Mouse (Mus musculus) CH12.LX (cell line): ENCODE measurements around the gene Llcfc1. TPM values are rescaled to one million over a fixed set of nuclear protein-coding genes. Genes with fewer than 3 reads are reported as not detected.

Source experiments
- DNase-seq: peaks from one replicate; pipeline ENCODE4 v3.0.0-alpha.2; 2013; ENCODE audit errors: extremely low read depth
- H3K27ac ChIP-seq: 2 replicates; pipeline ENCODE4 v1.5.1; 2012; ENCODE audit warnings: low read depth, mild to moderate bottlenecking, control low read depth, moderate library complexity; ENCODE audit not compliant: insufficient read depth
- H3K27me3 ChIP-seq: replicated peaks from 2 replicates; pipeline ENCODE3; 2012; ENCODE audit warnings: inconsistent platforms
- H3K36me3 ChIP-seq, 2 experiments: replicated peaks in 1 of 2; 2 replicates each; pipeline versions ENCODE3 to v1.6.1; 2012; ENCODE audit warnings: inconsistent platforms in 1 of 2, low read length in 1 of 2, mild to moderate bottlenecking in 1 of 2, mixed read lengths in 1 of 2, moderate library complexity in 1 of 2; ENCODE audit not compliant: control insufficient read depth in 1 of 2, insufficient read depth in 1 of 2
- H3K4me1 ChIP-seq, 2 experiments: 2 replicates each; pipeline ENCODE4 v1.6.1; 2012; ENCODE audit warnings: inconsistent platforms in 1 of 2, moderate library complexity in 1 of 2; ENCODE audit not compliant: insufficient read depth in 2 of 2, control insufficient read depth in 1 of 2
- H3K4me2 ChIP-seq: 2 replicates; pipeline ENCODE4 v1.6.1; 2012; ENCODE audit warnings: low read depth, mild to moderate bottlenecking, control low read depth; ENCODE audit not compliant: poor library complexity, insufficient read depth, severe bottlenecking
- H3K4me3 ChIP-seq, 3 experiments: fragments of 150-350 bp in 1 of 3; sonication (generic) in 1 of 3; replicated peaks in 1 of 3; 2 replicates each; pipeline versions ENCODE3 to v1.5.1; 2011 to 2012; ENCODE audit warnings: low read depth in 2 of 3, low read length in 2 of 3, mild to moderate bottlenecking in 2 of 3, moderate library complexity in 2 of 3, control low read depth in 1 of 3, improper control_type of control experiment in 1 of 3, inconsistent platforms in 1 of 3, mixed read lengths in 1 of 3; ENCODE audit not compliant: poor library complexity in 1 of 3
- H3K79me2 ChIP-seq: replicated peaks from 2 replicates; pipeline ENCODE4 v1.6.1; 2012; ENCODE audit warnings: mild to moderate bottlenecking, moderate library complexity; ENCODE audit not compliant: control insufficient read depth, poor library complexity, insufficient read depth, severe bottlenecking; ENCODE audit errors: extremely low read depth
- H3K9ac ChIP-seq: 2 replicates; pipeline ENCODE4 v1.6.1; 2012; ENCODE audit warnings: low read depth, mild to moderate bottlenecking, control low read depth, moderate library complexity; ENCODE audit not compliant: insufficient read depth
- H3K9me3 ChIP-seq: replicated peaks from 2 replicates; pipeline ENCODE3; 2012; ENCODE audit warnings: low read length, inconsistent platforms, mixed read lengths
- CHD1 ChIP-seq: IDR thresholded peaks from 2 replicates; pipeline ENCODE4 v1.6.1; 2012; ENCODE audit warnings: low read depth, low read length, improper control_type of control experiment, inconsistent platforms
- CHD2 ChIP-seq: IDR thresholded peaks from 2 replicates; pipeline ENCODE4 v1.6.1; 2011; ENCODE audit warnings: low read length, improper control_type of control experiment
- E2F4 ChIP-seq: IDR thresholded peaks from 2 replicates; pipeline ENCODE4 v1.6.1; 2011; ENCODE audit warnings: low read depth, low read length, improper control_type of control experiment; ENCODE audit not compliant: insufficient replicate concordance
- ELF1 ChIP-seq: IDR thresholded peaks from 2 replicates; pipeline ENCODE4 v1.6.1; 2014; ENCODE audit warnings: low read depth, mild to moderate bottlenecking, inconsistent platforms, low read length, improper control_type of control experiment
- JUND ChIP-seq: conservative IDR thresholded peaks from 2 replicates; pipeline ENCODE4 v1.6.1; 2011; ENCODE audit warnings: low read depth, low read length, improper control_type of control experiment
- KAT2A ChIP-seq: IDR thresholded peaks from 2 replicates; pipeline ENCODE4 v1.6.1; 2012; ENCODE audit warnings: low read length, improper control_type of control experiment, inconsistent platforms; ENCODE audit not compliant: insufficient replicate concordance
- MAZ ChIP-seq: IDR thresholded peaks from 2 replicates; pipeline ENCODE4 v1.6.1; 2012; ENCODE audit warnings: low read depth, mild to moderate bottlenecking, inconsistent platforms, low read length, improper control_type of control experiment, moderate library complexity
- MEF2A ChIP-seq: IDR thresholded peaks from 2 replicates; pipeline ENCODE4 v1.6.1; 2014; ENCODE audit warnings: low read depth, mild to moderate bottlenecking, inconsistent platforms, low read length, improper control_type of control experiment, borderline replicate concordance
- PAX5 ChIP-seq: IDR thresholded peaks from 2 replicates; pipeline ENCODE4 v1.6.1; 2012; ENCODE audit warnings: low read length, inconsistent platforms, mixed read lengths
- POLR2A ChIP-seq: IDR thresholded peaks from 2 replicates; pipeline ENCODE4 v1.6.1; 2011; ENCODE audit warnings: low read depth, mild to moderate bottlenecking, improper control_type of control experiment, low read length
- SMC3 ChIP-seq: IDR thresholded peaks from 2 replicates; pipeline ENCODE4 v1.6.1; 2011; ENCODE audit warnings: low read depth, low read length, improper control_type of control experiment
- TBP ChIP-seq: conservative IDR thresholded peaks from 2 replicates; pipeline ENCODE4 v1.6.1; 2011; ENCODE audit warnings: low read depth, low read length, improper control_type of control experiment
- USF1 ChIP-seq: IDR thresholded peaks from 2 replicates; pipeline ENCODE4 v1.6.1; 2014; ENCODE audit warnings: low read depth, mild to moderate bottlenecking, inconsistent platforms, low read length, improper control_type of control experiment
- ZC3H11A ChIP-seq: IDR thresholded peaks from 2 replicates; pipeline ENCODE4 v1.6.1; 2012; ENCODE audit warnings: low read depth, mild to moderate bottlenecking, inconsistent platforms, low read length, improper control_type of control experiment
- ZKSCAN1 ChIP-seq: IDR thresholded peaks from 2 replicates; pipeline ENCODE4 v1.6.1; 2012; ENCODE audit warnings: low read depth, inconsistent platforms, low read length, improper control_type of control experiment, borderline replicate concordance
- dilution Hi-C: fragments of 300-500 bp; cut with MboI; formaldehyde crosslinking; loops from 2 replicates; pipeline ENCODE4 v1.14.3; 2020; ENCODE audit warnings: low sequenced_read_pairs; ENCODE audit not compliant: extremely low pct_unique_long_range_greater_than_20kb, extremely low pct_ligation_motif_present
- in situ Hi-C: fragments of 300-500 bp; cut with MboI; formaldehyde crosslinking; loops from 3 replicates; pipeline ENCODE4 v1.14.3; 2019; ENCODE audit warnings: low sequenced_read_pairs, low pct_ligation_motif_present, low pct_unique_long_range_greater_than_20kb, mixed read lengths
- polyA plus RNA-seq: library from polyadenylated mRNA; unstranded; fragments of >175 nt; gene quantifications from 2 replicates; pipeline ENCODE4 v1.2.1, GENCODE M21; 2012; ENCODE audit warnings: low read depth; ENCODE audit not compliant: insufficient read length
- total RNA-seq, 2 experiments: library from RNA; depleted of rRNA; stranded (reverse); fragments of 300-350 nt in 1 of 2; fragments of >200 nt in 1 of 2; gene quantifications; 2 replicates each; pipeline ENCODE4 v1.2.3; 2012 to 2014

The Llcfc1 gene
- total and polyA plus RNA-seq, 3 experiments = not detected

- H3K27me3 ChIP-seq = no peaks in the 10 kb centered on the region
- H3K4me2 ChIP-seq = no peak overlapping the region
- DNase-seq = no peak
- H3K4me3 ChIP-seq = no peak overlapping the region
- no peak overlapping the region for H3K27ac ChIP-seq
- no peak overlapping the region for H3K9ac ChIP-seq
- dilution Hi-C loops = no loop called here
- peaks cover 0 to 13% of the 10 kb centered on the region in 2 experiments; a peak in 1 of 4 replicates for H3K4me1 ChIP-seq
- no peaks in the 10 kb centered on the region for H3K79me2 ChIP-seq
- TF ChIP-seq ELF1 = no peak
- no peak for TF ChIP-seq E2F4
- TF ChIP-seq JUND = no peak
- TF ChIP-seq MEF2A = no peak
- TF ChIP-seq PAX5 = no peak
- no peak for TF ChIP-seq POLR2A
- no peak for TF ChIP-seq ZKSCAN1
- no peak for TF ChIP-seq TBP
- TF ChIP-seq, all 38 proteins: peak for 0
- Histone ChIP-seq H3K36me3 (no peaks in the 10 kb centered on the region), H3K9me3 (no peaks in the 10 kb centered on the region)
- in situ Hi-C loops = no loop called here
Observed at GRCm38 (mm10) chr6:41637927-41638506, 46.2 kb upstream of the Llcfc1 start.

GRCm38 (mm10) chr6:41640449-41640848, 43.8 kb upstream of the Llcfc1 start:
- H3K4me1 ChIP-seq = peaks cover 0 to 6% of the 10 kb centered on the region in 2 experiments; a peak in 1 of 4 replicates
- no peak overlapping the region for H3K27ac ChIP-seq
- H3K4me2 ChIP-seq = no peak overlapping the region
- no peak for DNase-seq
- H3K9ac ChIP-seq = no peak overlapping the region
- dilution Hi-C loops = no loop called here
- H3K79me2 ChIP-seq = no peaks in the 10 kb centered on the region
- H3K9me3 ChIP-seq = no peaks in the 10 kb centered on the region
- no peaks in the 10 kb centered on the region for H3K27me3 ChIP-seq
- H3K36me3 ChIP-seq = no peaks in the 10 kb centered on the region
- no peak overlapping the region for H3K4me3 ChIP-seq
- in situ Hi-C loops = no loop called here
- TF ChIP-seq CHD2 = no peak
- TF ChIP-seq ZC3H11A = no peak
- TF ChIP-seq JUND = no peak
- no peak for TF ChIP-seq USF1

- Histone ChIP-seq H3K4me1 (peaks cover 0 to 6% of the 10 kb centered on the region in 2 experiments; a peak in 1 of 4 replicates), H3K79me2 (no peaks in the 10 kb centered on the region), H3K27me3 (no peaks in the 10 kb centered on the region), H3K9me3 (no peaks in the 10 kb centered on the region), H3K4me2 (no peak overlapping the region), H3K9ac (no peak overlapping the region), H3K36me3 (no peaks in the 10 kb centered on the region), H3K4me3 (no peak overlapping the region), H3K27ac (no peak overlapping the region)
- no peak for TF ChIP-seq SMC3
- TF ChIP-seq KAT2A = no peak
- no peak for TF ChIP-seq MEF2A
- TF ChIP-seq POLR2A = no peak
- TF ChIP-seq MAZ = no peak
- TF ChIP-seq E2F4 = no peak
- TF ChIP-seq CHD1 = no peak
- in situ Hi-C loops (no loop called here), dilution Hi-C loops (no loop called here)
- no peak for DNase-seq
Observed at GRCm38 (mm10) chr6:41641173-41641866, 42.9 kb upstream of the Llcfc1 start.
